Mouse (Mus musculus) intestine, postnatal 0 days (tissue): Measurements from ENCODE around the gene Slc25a35. TPM values are rescaled to one million over a fixed set of nuclear protein-coding genes. Genes with fewer than 3 reads are reported as not detected.
A peak's percentile ranks its signal among the peaks of the same experiment; 100 is the strongest.

ENCODE experiments used
- ATAC-seq: fragments of 200-750 bp; cut with Nextera tagmentation; 2 replicates; pipeline ENCODE4 v1.8.0; 2017; ENCODE audit warnings: mild to moderate bottlenecking, moderate TSS enrichment, moderate library complexity
- H3K27ac ChIP-seq: fragments of 300-500 bp; sonication (generic); 2 replicates; pipeline ENCODE4 v1.5.1; 2014; ENCODE audit warnings: mild to moderate bottlenecking, low read depth, low read length, moderate library complexity
- H3K27me3 ChIP-seq: fragments of 300-500 bp; sonication (generic); replicated peaks from 2 replicates; pipeline ENCODE4 v1.6.1; 2014; ENCODE audit warnings: low read length, mixed read lengths; ENCODE audit not compliant: control insufficient read depth, insufficient read depth
- H3K36me3 ChIP-seq: fragments of 300-500 bp; sonication (generic); 2 replicates; pipeline ENCODE4 v1.6.1; 2014; ENCODE audit warnings: mild to moderate bottlenecking, moderate library complexity; ENCODE audit not compliant: control insufficient read depth, insufficient read depth
- H3K4me1 ChIP-seq: fragments of 300-500 bp; sonication (generic); replicated peaks from 2 replicates; pipeline ENCODE4 v1.6.1; 2014; ENCODE audit warnings: antibody characterized with exemption, low read length, mixed read lengths; ENCODE audit not compliant: control insufficient read depth, insufficient read depth
- H3K4me2 ChIP-seq: fragments of 300-500 bp; sonication (generic); replicated peaks from 2 replicates; pipeline ENCODE4 v1.6.1; 2014; ENCODE audit warnings: low read depth, mild to moderate bottlenecking, moderate library complexity
- H3K4me3 ChIP-seq: fragments of 300-500 bp; sonication (generic); 2 replicates; pipeline ENCODE4 v1.5.1; 2014; ENCODE audit warnings: low read depth, low read length
- H3K9ac ChIP-seq: fragments of 300-500 bp; sonication (generic); 2 replicates; pipeline ENCODE4 v1.6.1; 2014; ENCODE audit warnings: mild to moderate bottlenecking, low read depth, low read length
- H3K9me3 ChIP-seq: fragments of 300-500 bp; sonication (generic); 2 replicates; pipeline ENCODE4 v1.6.1; 2016; ENCODE audit warnings: mixed run types; ENCODE audit not compliant: control insufficient read depth
- CTCF ChIP-seq: sonication (generic); IDR thresholded peaks from 2 replicates; pipeline ENCODE4 v1.5.1; 2016; ENCODE audit warnings: low read depth, mild to moderate bottlenecking, control low read depth, antibody characterized with exemption, moderate library complexity
- WGBS: fragments of 180-500 bp; shearing (Covaris S2); extraction: QIAGEN DNeasy Blood & Tissue Kit; methylation state at CpG from one replicate; pipeline ENCODE4 v1.1.7; 2014; 5-methylcytosine and 5-hydroxymethylcytosine counted together
- polyA plus RNA-seq: library from polyadenylated mRNA; unstranded; fragments of >200 nt; fragmentation: Nextera tagmentation; extraction: Ambion mirVana; gene quantifications from 2 replicates; pipeline ENCODE4 v1.2.1, GENCODE M21; 2015

Slc25a35 gene
- polyA plus RNA-seq, 1 experiment from 2014 or later, result 1.9 TPM

- Histone ChIP-seq H3K4me2 (no peak overlapping the region), H3K36me3 (no peaks in the 10 kb centered on the region), H3K9me3 (no peaks in the 10 kb centered on the region), H3K27me3 (no peaks in the 10 kb centered on the region), H3K27ac (no peak overlapping the region), H3K4me1 (peaks cover 6% of the 10 kb centered on the region), H3K4me3 (no peak overlapping the region), H3K9ac (no peak overlapping the region)
- 91% methylated on average over 1 of the region's 1 CpGs for WGBS
- no peak for TF ChIP-seq CTCF
- no peak for ATAC-seq
Observed at GRCm38 (mm10) chr11:68975601-68976000, 7.7 kb downstream of the Slc25a35 start.

DNA sequence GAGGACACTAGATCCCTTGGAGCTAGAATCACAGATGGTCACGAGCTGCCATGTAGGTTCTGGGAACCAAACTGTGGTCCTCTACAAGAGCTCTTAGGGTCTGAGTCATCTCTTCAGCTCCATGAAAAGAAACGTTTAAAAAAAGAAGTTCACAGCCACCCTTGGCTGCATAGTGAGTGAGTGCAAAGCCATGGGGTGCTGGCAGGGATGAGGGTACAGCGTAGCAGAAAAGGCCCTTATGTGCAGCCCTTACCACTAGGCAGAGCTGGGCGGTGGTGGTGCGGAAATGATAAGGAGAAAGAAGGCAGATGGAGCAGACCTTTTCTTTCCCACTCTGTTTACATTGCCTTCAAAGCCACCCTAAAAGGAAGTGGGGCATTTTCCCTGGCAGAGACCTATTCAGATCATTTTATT lies 11.4 kb downstream of the Slc25a35 start:
- no peaks in the 10 kb centered on the region for H3K27me3 ChIP-seq
- H3K36me3 ChIP-seq, result no peaks in the 10 kb centered on the region
- H3K4me2 ChIP-seq, result no peak overlapping the region
- peak; percentile 34; the same call in 1 of the 2 replicates for ATAC-seq
- 0 out of 2 replicates have a peak, but pooled peaks cover 1% of the 10 kb centered on the region for H3K4me1 ChIP-seq
- no peaks in the 10 kb centered on the region for H3K9me3 ChIP-seq
- 34% methylated on average over 5 of the region's 5 CpGs for WGBS
- H3K4me3 ChIP-seq, result no peak overlapping the region
- H3K27ac ChIP-seq, result no peak overlapping the region
- no peak for TF ChIP-seq CTCF
- no peak overlapping the region for H3K9ac ChIP-seq

GRCm38 (mm10) chr11:68980919-68981318 lies 13.0 kb downstream of the Slc25a35 start:
- Histone ChIP-seq H3K4me3 (no peak overlapping the region), H3K27ac (no peak overlapping the region)

GRCm38 (mm10) chr11:68982639-68983369 lies 14.9 kb downstream of the Slc25a35 start:
- Histone ChIP-seq H3K4me3 (no peak overlapping the region), H3K27ac (no peak overlapping the region), H3K9ac (no peak overlapping the region), H3K9me3 (no peaks in the 10 kb centered on the region), H3K27me3 (no peaks in the 10 kb centered on the region), H3K4me1 (no peaks in the 10 kb centered on the region), H3K36me3 (peaks cover 4% of the 10 kb centered on the region), H3K4me2 (no peak overlapping the region)
- 27% methylated on average over 4 of the region's 4 CpGs for WGBS
- TF ChIP-seq CTCF, result peak; percentile 94
- peak; percentile 23; the same call in 1 of the 2 replicates for ATAC-seq

More at GRCm38 (mm10) chr11:68980919-68981318, 13.0 kb downstream of the Slc25a35 start:
- Histone ChIP-seq H3K36me3 (no peaks in the 10 kb centered on the region), H3K4me2 (no peak overlapping the region), H3K9me3 (no peaks in the 10 kb centered on the region), H3K27me3 (no peaks in the 10 kb centered on the region), H3K9ac (no peak overlapping the region), H3K4me1 (no peaks in the 10 kb centered on the region)
- 0 out of 2 replicates have a peak, but pooled peaks have one; percentile 39 for ATAC-seq
- 38% methylated on average over 3 of the region's 3 CpGs for WGBS
- no peak for TF ChIP-seq CTCF

DNA sequence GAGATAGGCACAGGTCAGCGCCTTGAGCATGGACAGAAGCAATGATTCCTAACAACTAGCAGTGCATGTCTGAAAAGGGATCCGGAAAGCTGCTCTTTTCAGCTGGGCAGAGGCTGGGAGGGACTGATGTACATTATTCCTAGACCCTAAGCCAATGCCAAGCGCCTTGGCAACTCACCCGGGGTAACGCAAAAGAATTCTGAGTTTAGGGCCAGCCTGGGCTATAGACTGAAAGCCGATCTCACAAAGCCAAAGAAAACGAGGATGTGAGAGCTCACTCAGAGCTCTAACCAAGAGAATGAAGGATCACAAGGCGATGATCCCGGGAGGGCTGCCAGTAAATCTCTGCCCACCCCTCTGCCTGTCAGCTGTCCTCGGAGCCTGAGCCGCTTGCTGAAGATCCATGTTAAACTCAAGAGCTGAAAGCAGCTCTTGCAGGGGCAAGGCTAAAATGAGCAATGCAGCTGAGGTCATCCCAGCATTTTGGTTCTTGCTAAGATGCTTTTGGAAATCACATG lies 19.5 kb downstream of the Slc25a35 start:
- Histone ChIP-seq H3K27me3 (no peaks in the 10 kb centered on the region), H3K4me3 (no peak overlapping the region), H3K9me3 (no peaks in the 10 kb centered on the region), H3K4me2 (no peak overlapping the region), H3K27ac (no peak overlapping the region), H3K36me3 (peaks cover 47% of the 10 kb centered on the region), H3K4me1 (no peaks in the 10 kb centered on the region), H3K9ac (no peak overlapping the region)
- WGBS, result 89% methylated on average over 11 of the region's 11 CpGs
- TF ChIP-seq CTCF, result no peak
- ATAC-seq, result no peak

- WGBS, result 92% methylated on average over 17 of the region's 17 CpGs
- H3K36me3 ChIP-seq, result peaks cover 53% of the 10 kb centered on the region
- no peak for ATAC-seq
Observed at GRCm38 (mm10) chr11:68988341-68988740, 20.4 kb downstream of the Slc25a35 start.

More at GRCm38 (mm10) chr11:68988341-68988740, 20.4 kb downstream of the Slc25a35 start:
- Histone ChIP-seq H3K27ac (no peak overlapping the region), H3K4me2 (no peak overlapping the region), H3K4me3 (no peak overlapping the region), H3K9ac (no peak overlapping the region), H3K9me3 (no peaks in the 10 kb centered on the region), H3K27me3 (no peaks in the 10 kb centered on the region), H3K4me1 (no peaks in the 10 kb centered on the region)
- TF ChIP-seq CTCF, result no peak
